Mouse (Mus musculus): ENCODE measurements around the gene Grk2. TPM values are rescaled to one million over a fixed set of nuclear protein-coding genes. Genes with fewer than 3 reads are reported as not detected.

Gene Grk2
- polyA plus RNA-seq, 1 experiment from 2014 or later: 12.4 TPM

- Histone ChIP-seq H3K9ac (no peak overlapping the region), H3K4me2 (no peak overlapping the region), H3K4me3 (replicated peaks) (no peak overlapping the region), H3K27ac (replicated peaks) (no peak overlapping the region), H3K4me1 (replicated peaks) (peaks cover 6% of the 10 kb centered on the region), H3K9me3 (replicated peaks) (no peaks in the 10 kb centered on the region), H3K27me3 (no peaks in the 10 kb centered on the region), H3K36me3 (replicated peaks) (peaks cover 95% of the 10 kb centered on the region)
- WGBS (ENCODE audit: insufficient replicate concordance): 69% methylated on average over 3 of the region's 3 CpGs
- no peak for ATAC-seq (ENCODE audit: insufficient read depth)
These were observed 20.1 kb upstream of the Grk2 start for GRCm38 (mm10) chr19:4326106-4326505.

- Histone ChIP-seq H3K4me3 (replicated peaks) (no peak overlapping the region), H3K36me3 (replicated peaks) (peaks cover 98% of the 10 kb centered on the region), H3K9me3 (replicated peaks) (no peaks in the 10 kb centered on the region), H3K4me1 (replicated peaks) (0 out of 2 replicates have a peak, but pooled peaks cover 3% of the 10 kb centered on the region), H3K27me3 (no peaks in the 10 kb centered on the region), H3K4me2 (no peak overlapping the region), H3K9ac (no peak overlapping the region), H3K27ac (replicated peaks) (no peak overlapping the region)
- WGBS (ENCODE audit: insufficient replicate concordance): 78% methylated on average over 3 of the region's 3 CpGs
- no peak for ATAC-seq (ENCODE audit: insufficient read depth)
These were observed 16.1 kb upstream of the Grk2 start for GRCm38 (mm10) chr19:4322134-4322533.

GRCm38 (mm10) chr19:4321622-4322021 is 15.6 kb upstream of the Grk2 start:
- whole genome bisulfite sequencing (ENCODE audit: insufficient replicate concordance): 91% methylated on average over 1 of the region's 1 CpGs
- Histone ChIP-seq H3K4me1 (replicated peaks) (0 out of 2 replicates have a peak, but pooled peaks cover 3% of the 10 kb centered on the region), H3K27me3 (no peaks in the 10 kb centered on the region), H3K27ac (replicated peaks) (no peak overlapping the region), H3K36me3 (replicated peaks) (peaks cover 98% of the 10 kb centered on the region), H3K4me3 (replicated peaks) (no peak overlapping the region), H3K4me2 (no peak overlapping the region), H3K9me3 (replicated peaks) (no peaks in the 10 kb centered on the region), H3K9ac (no peak overlapping the region)
- no peak for ATAC-seq (ENCODE audit: insufficient read depth)

- Histone ChIP-seq H3K4me3 (replicated peaks) (no peak overlapping the region), H3K36me3 (replicated peaks) (peaks cover 82% of the 10 kb centered on the region), H3K9me3 (replicated peaks) (no peaks in the 10 kb centered on the region), H3K27me3 (no peaks in the 10 kb centered on the region), H3K4me2 (no peak overlapping the region), H3K9ac (no peak overlapping the region), H3K27ac (replicated peaks) (no peak overlapping the region), H3K4me1 (replicated peaks) (peaks cover 12% of the 10 kb centered on the region; the same call in 1 of the 2 replicates)
- ATAC-seq (ENCODE audit: insufficient read depth): no peak
- 78% methylated on average over 4 of the region's 4 CpGs for WGBS (ENCODE audit: insufficient replicate concordance)
These were observed 13.2 kb upstream of the Grk2 start for GRCm38 (mm10) chr19:4319272-4319671.

- peaks cover 63% of the 10 kb centered on the region for H3K36me3 ChIP-seq (replicated peaks)
- H3K27ac ChIP-seq (replicated peaks): no peak overlapping the region
These were observed 11.2 kb upstream of the Grk2 start for GRCm38 (mm10) chr19:4317181-4317580.

GRCm38 (mm10) chr19:4315223-4315944 is 9.4 kb upstream of the Grk2 start:
- Histone ChIP-seq H3K4me3 (replicated peaks) (no peak overlapping the region), H3K27ac (replicated peaks) (no peak overlapping the region), H3K4me1 (replicated peaks) (peaks cover 12% of the 10 kb centered on the region; the same call in 1 of the 2 replicates), H3K9me3 (replicated peaks) (no peaks in the 10 kb centered on the region), H3K9ac (no peak overlapping the region), H3K4me2 (no peak overlapping the region), H3K27me3 (no peaks in the 10 kb centered on the region), H3K36me3 (replicated peaks) (peaks cover 45% of the 10 kb centered on the region)
- 66% methylated on average over 6 of the region's 6 CpGs for WGBS (ENCODE audit: insufficient replicate concordance)
- ATAC-seq (ENCODE audit: insufficient read depth): 0 out of 2 replicates have a peak, but pooled peaks have one; percentile 18

More at GRCm38 (mm10) chr19:4317181-4317580, 11.2 kb upstream of the Grk2 start:
- Histone ChIP-seq H3K9me3 (replicated peaks) (no peaks in the 10 kb centered on the region), H3K4me3 (replicated peaks) (no peak overlapping the region), H3K4me2 (no peak overlapping the region), H3K9ac (no peak overlapping the region), H3K27me3 (no peaks in the 10 kb centered on the region), H3K4me1 (replicated peaks) (peaks cover 12% of the 10 kb centered on the region; the same call in 1 of the 2 replicates)
- no peak for ATAC-seq (ENCODE audit: insufficient read depth)
- WGBS (ENCODE audit: insufficient replicate concordance): 79% methylated on average over 3 of the region's 3 CpGs

GRCm38 (mm10) chr19:4309776-4310185 is 3.8 kb upstream of the Grk2 start:
- H3K36me3 ChIP-seq (replicated peaks): no peaks in the 10 kb centered on the region
- no peak overlapping the region for H3K4me2 ChIP-seq
- H3K9ac ChIP-seq: no peak overlapping the region
- no peak for ATAC-seq (ENCODE audit: insufficient read depth)
- H3K4me3 ChIP-seq (replicated peaks): no peak overlapping the region
- H3K27me3 ChIP-seq: 0 out of 2 replicates have a peak, but pooled peaks cover 6% of the 10 kb centered on the region
- peaks cover 14% of the 10 kb centered on the region for H3K4me1 ChIP-seq (replicated peaks)
- H3K27ac ChIP-seq (replicated peaks): no peak overlapping the region
- H3K9me3 ChIP-seq (replicated peaks): no peaks in the 10 kb centered on the region

GRCm38 (mm10) chr19:4309302-4309701 is 3.3 kb upstream of the Grk2 start:
- peaks cover 19% of the 10 kb centered on the region for H3K4me1 ChIP-seq (replicated peaks)
- H3K4me2 ChIP-seq: no peak overlapping the region
- 75% methylated on average over 4 of the region's 4 CpGs for WGBS (ENCODE audit: insufficient replicate concordance)
- H3K9me3 ChIP-seq (replicated peaks): no peaks in the 10 kb centered on the region
- no peak overlapping the region for H3K27ac ChIP-seq (replicated peaks)
- H3K36me3 ChIP-seq (replicated peaks): no peaks in the 10 kb centered on the region
- H3K4me3 ChIP-seq (replicated peaks): no peak overlapping the region
- H3K27me3 ChIP-seq: 0 out of 2 replicates have a peak, but pooled peaks cover 6% of the 10 kb centered on the region
- no peak overlapping the region for H3K9ac ChIP-seq
- ATAC-seq (ENCODE audit: insufficient read depth): no peak

GRCm38 (mm10) chr19:4305491-4306189 is 382 bp downstream of the Grk2 start:
- Histone ChIP-seq H3K9me3 (replicated peaks) (no peaks in the 10 kb centered on the region), H3K27me3 (0 out of 2 replicates have a peak, but pooled peaks cover 6% of the 10 kb centered on the region), H3K4me1 (replicated peaks) (peaks cover 55% of the 10 kb centered on the region), H3K4me2 (peak overlapping the region; percentile 90), H3K27ac (replicated peaks) (peak overlapping the region; percentile 82), H3K4me3 (replicated peaks) (peak overlapping the region; percentile 80), H3K36me3 (replicated peaks) (no peaks in the 10 kb centered on the region), H3K9ac (peak overlapping the region; percentile 97)
- peak; percentile 76 for ATAC-seq (ENCODE audit: insufficient read depth)
- WGBS (ENCODE audit: insufficient replicate concordance): under 1% methylated on average over 60 of the region's 68 CpGs

GRCm38 (mm10) chr19:4304871-4305321 is 1.1 kb downstream of the Grk2 start:
- H3K4me1 ChIP-seq (replicated peaks): peaks cover 63% of the 10 kb centered on the region
- H3K9ac ChIP-seq: peak overlapping the region; percentile 97
- H3K4me3 ChIP-seq (replicated peaks): peak overlapping the region; percentile 80
- no peaks in the 10 kb centered on the region for H3K36me3 ChIP-seq (replicated peaks)
- ATAC-seq (ENCODE audit: insufficient read depth): no peak
- H3K4me2 ChIP-seq: peak overlapping the region; percentile 90
- 0 out of 2 replicates have a peak, but pooled peaks cover 6% of the 10 kb centered on the region for H3K27me3 ChIP-seq
- WGBS (ENCODE audit: insufficient replicate concordance): 15% methylated on average over 4 of the region's 4 CpGs
- H3K27ac ChIP-seq (replicated peaks): peak overlapping the region; percentile 82
- H3K9me3 ChIP-seq (replicated peaks): no peaks in the 10 kb centered on the region

GRCm38 (mm10) chr19:4304251-4304821 is 1.7 kb downstream of the Grk2 start:
- 0 out of 2 replicates have a peak, but pooled peaks cover 6% of the 10 kb centered on the region for H3K27me3 ChIP-seq
- 20% methylated on average over 5 of the region's 5 CpGs for WGBS (ENCODE audit: insufficient replicate concordance)
- H3K36me3 ChIP-seq (replicated peaks): no peaks in the 10 kb centered on the region
- H3K27ac ChIP-seq (replicated peaks): peak overlapping the region; percentile 82
- H3K9me3 ChIP-seq (replicated peaks): no peaks in the 10 kb centered on the region
- H3K4me1 ChIP-seq (replicated peaks): peaks cover 66% of the 10 kb centered on the region
- H3K4me2 ChIP-seq: peak overlapping the region; percentile 90
- H3K4me3 ChIP-seq (replicated peaks): peak overlapping the region; percentile 80
- no peak for ATAC-seq (ENCODE audit: insufficient read depth)
- peak overlapping the region; percentile 97; the same call in 1 of the 2 replicates for H3K9ac ChIP-seq

Measured in liver, embryonic 15.5 days (tissue).